Mouse (Mus musculus) adrenal gland, adult 8-10 months (tissue): ENCODE data around the gene Ipmk. TPM values are rescaled to one million over a fixed set of nuclear protein-coding genes. Genes with fewer than 3 reads are reported as not detected.

Source experiments
- DNase-seq: peaks from one replicate; pipeline ENCODE4 v3.0.0; 2022
- total RNA-seq, 4 experiments: library from RNA; stranded (reverse); gene quantifications; 2 replicates each; pipeline ENCODE4 v1.2.4; 2022

Gene Ipmk
- total RNA-seq = 10 to 100 TPM; 12.6 to 16.3 (median 15.2) TPM

- peak; percentile 98 for DNase-seq
These were observed at the start of gene Ipmk for GRCm38 (mm10) chr10:71347509-71347949. Gene Ipmk, plus strand, starts transcription at chr10:71347763.

- no peak for DNase-seq
These were observed 47.4 kb upstream of the Ipmk start for GRCm38 (mm10) chr10:71300161-71300560.

GRCm38 (mm10) chr10:71302490-71302889 is 45.1 kb upstream of the Ipmk start:
- no peak for DNase-seq

- no peak for DNase-seq
These were observed 41.4 kb upstream of the Ipmk start for GRCm38 (mm10) chr10:71306190-71306589.

- DNase-seq = no peak
These were observed 40.8 kb upstream of the Ipmk start for GRCm38 (mm10) chr10:71306759-71307158.

GRCm38 (mm10) chr10:71308199-71308598 is 39.4 kb upstream of the Ipmk start:
- no peak for DNase-seq

- no peak for DNase-seq
These were observed 37.3 kb upstream of the Ipmk start for GRCm38 (mm10) chr10:71310288-71310687.

GRCm38 (mm10) chr10:71314596-71314995 is 33.0 kb upstream of the Ipmk start:
- no peak for DNase-seq

- DNase-seq = no peak
These were observed 31.5 kb upstream of the Ipmk start for GRCm38 (mm10) chr10:71316056-71316455.

GRCm38 (mm10) chr10:71316497-71316896 is 31.1 kb upstream of the Ipmk start:
- no peak for DNase-seq

- no peak for DNase-seq
These were observed 23.9 kb upstream of the Ipmk start for GRCm38 (mm10) chr10:71323669-71324068.

GRCm38 (mm10) chr10:71326123-71326522 is 21.4 kb upstream of the Ipmk start:
- no peak for DNase-seq

GRCm38 (mm10) chr10:71326789-71327188 is 20.8 kb upstream of the Ipmk start:
- peak; percentile 35 for DNase-seq

GRCm38 (mm10) chr10:71327386-71327785 is 20.2 kb upstream of the Ipmk start:
- DNase-seq = no peak

- DNase-seq = no peak
These were observed 19.2 kb upstream of the Ipmk start for GRCm38 (mm10) chr10:71328382-71328781.

- DNase-seq = no peak
These were observed 18.7 kb upstream of the Ipmk start for GRCm38 (mm10) chr10:71328870-71329269.

- DNase-seq = no peak
These were observed 18.3 kb upstream of the Ipmk start for GRCm38 (mm10) chr10:71329295-71329694.

GRCm38 (mm10) chr10:71330070-71330469 is 17.5 kb upstream of the Ipmk start:
- no peak for DNase-seq

GRCm38 (mm10) chr10:71331908-71332307 is 15.7 kb upstream of the Ipmk start:
- no peak for DNase-seq

GRCm38 (mm10) chr10:71332376-71332775 is 15.2 kb upstream of the Ipmk start:
- no peak for DNase-seq

GRCm38 (mm10) chr10:71332859-71333258 is 14.7 kb upstream of the Ipmk start:
- DNase-seq = no peak

GRCm38 (mm10) chr10:71337733-71338132 is 9.8 kb upstream of the Ipmk start:
- DNase-seq = no peak

- DNase-seq = no peak
These were observed 9.2 kb upstream of the Ipmk start for GRCm38 (mm10) chr10:71338156-71338905.

GRCm38 (mm10) chr10:71339463-71339862 is 8.1 kb upstream of the Ipmk start:
- no peak for DNase-seq

- DNase-seq = no peak
These were observed 7.4 kb upstream of the Ipmk start for GRCm38 (mm10) chr10:71340195-71340594.
